Mouse (Mus musculus) right cerebral cortex, postnatal 14 days (tissue): ENCODE measurements around the gene Crim1.

Experiments
- DNase-seq: peaks from one replicate; pipeline ENCODE4 v3.0.0; 2022

Crim1 gene

GRCm38 (mm10) chr17:78199626-78200560, at the start of gene Crim1:
TSS of gene Crim1 (plus strand) at chr17:78200248.
- peak; percentile 60 for DNase-seq

- DNase-seq, result no peak
These were observed 48.4 kb upstream of the Crim1 start for GRCm38 (mm10) chr17:78151479-78152282.

- DNase-seq, result peak; percentile 56
These were observed 36.8 kb upstream of the Crim1 start for GRCm38 (mm10) chr17:78163278-78163677.

- no peak for DNase-seq
These were observed 36.3 kb upstream of the Crim1 start for GRCm38 (mm10) chr17:78163724-78164236.

GRCm38 (mm10) chr17:78165855-78166254, 34.2 kb upstream of the Crim1 start:
- no peak for DNase-seq

GRCm38 (mm10) chr17:78166566-78166965, 33.5 kb upstream of the Crim1 start:
- DNase-seq, result no peak

- no peak for DNase-seq
These were observed 27.7 kb upstream of the Crim1 start for GRCm38 (mm10) chr17:78172371-78172770.

GRCm38 (mm10) chr17:78180766-78181165, 19.3 kb upstream of the Crim1 start:
- no peak for DNase-seq

GRCm38 (mm10) chr17:78196184-78196583, 3.9 kb upstream of the Crim1 start:
- DNase-seq, result no peak

GRCm38 (mm10) chr17:78197111-78197510, 2.9 kb upstream of the Crim1 start:
- DNase-seq, result peak; percentile 30

- no peak for DNase-seq
These were observed 1.9 kb upstream of the Crim1 start for GRCm38 (mm10) chr17:78198140-78198539.

GRCm38 (mm10) chr17:78198820-78199219, 1.2 kb upstream of the Crim1 start:
- no peak for DNase-seq

GRCm38 (mm10) chr17:78199231-78199625, 820 bp upstream of the Crim1 start:
- DNase-seq, result no peak

GRCm38 (mm10) chr17:78200561-78201220, 643 bp downstream of the Crim1 start:
- DNase-seq, result peak; percentile 56

- DNase-seq, result peak; percentile 35
These were observed 1.4 kb downstream of the Crim1 start for GRCm38 (mm10) chr17:78201221-78202058.

GRCm38 (mm10) chr17:78202221-78202620, 2.2 kb downstream of the Crim1 start:
- no peak for DNase-seq

- DNase-seq, result no peak
These were observed 2.7 kb downstream of the Crim1 start for GRCm38 (mm10) chr17:78202756-78203155.

- DNase-seq, result no peak
These were observed 3.4 kb downstream of the Crim1 start for GRCm38 (mm10) chr17:78203478-78203877.

GRCm38 (mm10) chr17:78206421-78206820, 6.4 kb downstream of the Crim1 start:
- DNase-seq, result no peak

- no peak for DNase-seq
These were observed 7.2 kb downstream of the Crim1 start for GRCm38 (mm10) chr17:78207246-78207645.

- DNase-seq, result no peak
These were observed 8.8 kb downstream of the Crim1 start for GRCm38 (mm10) chr17:78208805-78209204.

- no peak for DNase-seq
These were observed 9.6 kb downstream of the Crim1 start for GRCm38 (mm10) chr17:78209646-78210045.
